Mouse (Mus musculus): ENCODE measurements around the gene Mymx. TPM values are rescaled to one million over a fixed set of nuclear protein-coding genes. Genes with fewer than 3 reads are reported as not detected.

Mymx gene
- polyA plus RNA-seq, 1 experiment, result not detected

GRCm38 (mm10) chr17:45566360-45567161 lies 35.3 kb downstream of the Mymx start:
- WGBS, result 66% methylated on average over 18 of the region's 18 CpGs
- H3K4me1 ChIP-seq (ENCODE audit: control insufficient read depth, insufficient read depth, low read length), result peaks cover 6% of the 10 kb centered on the region
- no peak for DNase-seq
- no peak for TF ChIP-seq CTCF (IDR thresholded peaks at IDR 0.05; ENCODE audit: insufficient read depth, low read length)
- no peak for TF ChIP-seq POLR2A (IDR thresholded peaks at IDR 0.05; ENCODE audit: borderline replicate concordance, extremely low read depth, low read depth, low read length)
- no peak overlapping the region for H3K4me3 ChIP-seq (replicated peaks; ENCODE audit: extremely low read depth, low read depth, low read length)

DNA sequence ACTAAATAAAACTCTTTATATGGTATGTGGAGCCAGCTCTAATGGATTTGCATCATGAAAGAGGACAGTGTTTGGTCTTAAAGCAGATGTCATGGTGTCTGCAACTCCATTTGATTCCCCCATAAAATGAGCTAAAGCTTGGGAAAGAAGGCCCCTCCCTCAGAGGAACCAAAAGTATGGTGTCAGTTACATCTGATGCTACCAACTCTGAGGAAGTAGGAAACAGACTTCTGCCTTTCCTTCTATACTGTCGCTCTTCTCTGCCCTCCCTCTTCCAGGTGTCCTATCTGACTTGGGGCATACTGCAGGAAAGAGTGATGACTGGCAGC lies 35.9 kb downstream of the Mymx start:
- WGBS, result 68% methylated on average over 1 of the region's 1 CpGs
- TF ChIP-seq CTCF (IDR thresholded peaks at IDR 0.05; ENCODE audit: insufficient read depth, low read length) (no peak), POLR2A (IDR thresholded peaks at IDR 0.05; ENCODE audit: borderline replicate concordance, extremely low read depth, low read depth, low read length) (no peak)

GRCm38 (mm10) chr17:45565103-45565502 lies 36.8 kb downstream of the Mymx start:
- DNase-seq, result no peak
- Histone ChIP-seq H3K4me1 (ENCODE audit: control insufficient read depth, insufficient read depth, low read length) (peaks cover 6% of the 10 kb centered on the region), H3K4me3 (replicated peaks; ENCODE audit: extremely low read depth, low read depth, low read length) (no peak overlapping the region)
- no peak for TF ChIP-seq POLR2A (IDR thresholded peaks at IDR 0.05; ENCODE audit: borderline replicate concordance, extremely low read depth, low read depth, low read length)
- no peak for TF ChIP-seq CTCF (IDR thresholded peaks at IDR 0.05; ENCODE audit: insufficient read depth, low read length)
- WGBS, result 90% methylated on average over 11 of the region's 11 CpGs

More for the DNA sequence above, 35.9 kb downstream of the Mymx start:
- Histone ChIP-seq H3K4me1 (ENCODE audit: control insufficient read depth, insufficient read depth, low read length) (peaks cover 6% of the 10 kb centered on the region), H3K4me3 (replicated peaks; ENCODE audit: extremely low read depth, low read depth, low read length) (no peak overlapping the region)
- no peak for DNase-seq

DNA sequence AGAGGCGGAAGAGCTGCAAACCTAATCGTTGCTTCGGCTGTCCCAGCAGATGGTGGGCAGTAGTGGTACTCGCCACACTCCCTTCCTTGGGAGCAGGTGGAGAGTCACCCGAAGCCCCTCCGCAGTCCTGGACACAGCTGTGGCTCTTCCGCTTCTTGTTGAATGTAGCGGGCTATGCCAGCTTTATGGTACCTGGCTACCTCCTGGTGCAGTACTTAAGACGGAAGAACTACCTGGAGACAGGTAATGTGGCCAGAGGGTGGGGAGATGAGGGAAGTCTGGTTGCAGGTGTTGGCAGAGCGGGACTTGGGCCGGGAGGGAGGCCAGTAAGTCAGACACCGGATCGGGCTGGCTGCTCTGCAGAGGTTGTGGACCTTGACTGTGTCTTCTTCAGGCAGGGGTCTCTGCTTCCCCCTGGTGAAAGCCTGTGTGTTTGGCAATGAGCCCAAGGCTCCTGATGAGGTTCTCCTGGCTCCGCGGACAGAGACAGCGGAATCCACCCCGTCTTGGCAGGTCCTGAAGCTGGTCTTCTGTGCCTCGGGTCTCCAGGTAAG lies 37.3 kb downstream of the Mymx start:
- no peak for TF ChIP-seq CTCF (IDR thresholded peaks at IDR 0.05; ENCODE audit: insufficient read depth, low read length)
- no peak for TF ChIP-seq POLR2A (IDR thresholded peaks at IDR 0.05; ENCODE audit: borderline replicate concordance, extremely low read depth, low read depth, low read length)
- Histone ChIP-seq H3K4me1 (ENCODE audit: control insufficient read depth, insufficient read depth, low read length) (peaks cover 6% of the 10 kb centered on the region), H3K4me3 (replicated peaks; ENCODE audit: extremely low read depth, low read depth, low read length) (peak overlapping the region; percentile 95)
- 16% methylated on average over 18 of the region's 18 CpGs for WGBS
- DNase-seq, result no peak

- peak within 1 kb of the TSS; percentile 95 for H3K4me3 ChIP-seq (replicated peaks; ENCODE audit: extremely low read depth, low read depth, low read length)
- H3K4me1 ChIP-seq (ENCODE audit: control insufficient read depth, insufficient read depth, low read length), result peaks cover 6% of the 10 kb centered on the region
- under 1% methylated on average over 58 of the region's 61 CpGs for WGBS
- DNase-seq, result peak; percentile 89
- TF ChIP-seq POLR2A (IDR thresholded peaks at IDR 0.05; ENCODE audit: borderline replicate concordance, extremely low read depth, low read depth, low read length) (peak; percentile 64; the same call in 1 of the 2 replicates), CTCF (IDR thresholded peaks at IDR 0.05; ENCODE audit: insufficient read depth, low read length) (peak; percentile 51; the same call in 1 of the 2 replicates)
Measured at GRCm38 (mm10) chr17:45563655-45564530, 38.0 kb downstream of the Mymx start, which contains the start of gene Slc35b2. TSS of gene Slc35b2 (plus strand) at chr17:45563874.

GRCm38 (mm10) chr17:45563216-45563615 lies 38.7 kb downstream of the Mymx start:
- H3K4me3 ChIP-seq (replicated peaks; ENCODE audit: extremely low read depth, low read depth, low read length), result no peak overlapping the region
- TF ChIP-seq CTCF (IDR thresholded peaks at IDR 0.05; ENCODE audit: insufficient read depth, low read length) (no peak), POLR2A (IDR thresholded peaks at IDR 0.05; ENCODE audit: borderline replicate concordance, extremely low read depth, low read depth, low read length) (no peak)
- H3K4me1 ChIP-seq (ENCODE audit: control insufficient read depth, insufficient read depth, low read length), result peaks cover 6% of the 10 kb centered on the region
- DNase-seq, result no peak
- 61% methylated on average over 12 of the region's 12 CpGs for WGBS

DNA sequence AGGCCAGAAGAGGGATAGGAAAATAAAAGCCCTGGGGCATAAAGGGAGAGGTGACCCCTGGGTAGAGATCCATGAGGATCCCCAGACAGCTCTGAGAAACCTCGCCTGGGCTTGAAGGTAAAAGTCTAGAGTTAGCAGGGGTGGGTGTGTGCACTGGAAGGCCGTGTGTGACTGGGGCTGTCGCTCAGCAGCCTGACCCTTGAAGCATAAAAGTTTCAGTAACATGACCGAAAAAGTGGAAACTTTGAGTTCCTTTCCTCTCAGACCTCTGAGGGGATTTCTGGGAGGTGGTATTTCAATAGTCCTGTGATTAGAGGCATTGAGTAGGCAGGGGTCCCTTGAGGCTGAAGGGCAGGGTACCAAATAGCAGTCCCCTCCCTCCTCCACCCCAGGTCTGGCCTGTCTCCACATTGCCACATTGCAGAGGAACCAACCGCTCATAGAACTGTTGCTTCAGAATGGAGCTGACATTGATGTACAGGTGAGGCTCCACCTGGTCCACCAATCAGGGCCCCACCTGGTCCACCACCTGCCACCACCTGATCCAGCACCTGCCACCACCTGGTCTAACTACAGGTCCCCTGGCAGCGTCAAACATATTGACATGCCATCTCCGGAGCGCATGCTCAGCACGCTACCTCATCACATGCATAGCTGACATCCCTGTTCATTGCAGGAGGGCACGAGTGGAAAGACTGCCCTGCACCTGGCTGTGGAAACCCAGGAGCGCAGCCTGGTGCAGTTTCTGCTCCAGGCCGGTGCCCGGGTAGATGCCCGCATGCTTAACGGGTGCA lies 42.0 kb downstream of the Mymx start:
- Histone ChIP-seq H3K4me1 (ENCODE audit: control insufficient read depth, insufficient read depth, low read length) (peaks cover 9% of the 10 kb centered on the region), H3K4me3 (replicated peaks; ENCODE audit: extremely low read depth, low read depth, low read length) (no peak overlapping the region)
- WGBS, result 87% methylated on average over 15 of the region's 15 CpGs
- no peak for DNase-seq
- TF ChIP-seq POLR2A (IDR thresholded peaks at IDR 0.05; ENCODE audit: borderline replicate concordance, extremely low read depth, low read depth, low read length), result no peak

GRCm38 (mm10) chr17:45557998-45558862 lies 43.7 kb downstream of the Mymx start:
- WGBS, result 56% methylated on average over 16 of the region's 16 CpGs
- Histone ChIP-seq H3K4me3 (replicated peaks; ENCODE audit: extremely low read depth, low read depth, low read length) (no peak overlapping the region), H3K4me1 (ENCODE audit: control insufficient read depth, insufficient read depth, low read length) (peaks cover 2% of the 10 kb centered on the region; the same call in 1 of the 2 replicates)
- DNase-seq, result no peak
- no peak for TF ChIP-seq POLR2A (IDR thresholded peaks at IDR 0.05; ENCODE audit: borderline replicate concordance, extremely low read depth, low read depth, low read length)
- no peak for TF ChIP-seq CTCF (IDR thresholded peaks at IDR 0.05; ENCODE audit: insufficient read depth, low read length)

All from lung, adult 2 months (tissue).